Mouse (Mus musculus): Measurements from ENCODE around the gene Ppp6r2.

DNA sequence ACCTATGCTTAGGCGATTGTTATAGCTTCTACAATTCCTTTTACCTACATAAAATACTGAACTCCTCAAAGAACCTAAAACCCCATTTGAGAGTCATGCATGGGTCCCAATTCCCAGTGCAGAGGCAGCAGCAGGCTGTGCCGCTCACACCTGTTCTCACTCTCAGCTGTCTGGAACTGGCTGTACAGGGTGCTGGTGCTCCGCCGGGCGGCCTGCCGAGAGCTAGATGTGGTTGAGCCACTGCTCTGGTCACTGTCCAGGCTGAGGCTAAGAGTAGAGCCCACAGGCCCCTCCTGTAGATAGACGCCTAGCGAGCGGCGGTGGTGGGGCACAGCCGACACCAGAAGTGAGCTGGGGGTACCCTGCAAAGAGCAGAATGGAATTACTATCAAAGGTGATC lies 78.1 kb downstream of the Ppp6r2 start:
- TF ChIP-seq CTCF (IDR thresholded peaks at IDR 0.05; ENCODE audit: low read depth) (no peak), EP300 (IDR thresholded peaks at IDR 0.05; ENCODE audit: low read depth) (no peak)

All from heart, postnatal 0 days (tissue).